Mouse (Mus musculus) heart, postnatal 0 days (tissue): ENCODE results near the gene Sept9.

Experiments used
- CTCF ChIP-seq: IDR thresholded peaks from 2 replicates; pipeline ENCODE4 v1.5.1; 2016; ENCODE audit warnings: antibody characterized with exemption, control low read depth, low read depth
- EP300 ChIP-seq: IDR thresholded peaks from 2 replicates; pipeline ENCODE4 v1.6.1; 2016; ENCODE audit warnings: antibody characterized with exemption, low read depth

DNA sequence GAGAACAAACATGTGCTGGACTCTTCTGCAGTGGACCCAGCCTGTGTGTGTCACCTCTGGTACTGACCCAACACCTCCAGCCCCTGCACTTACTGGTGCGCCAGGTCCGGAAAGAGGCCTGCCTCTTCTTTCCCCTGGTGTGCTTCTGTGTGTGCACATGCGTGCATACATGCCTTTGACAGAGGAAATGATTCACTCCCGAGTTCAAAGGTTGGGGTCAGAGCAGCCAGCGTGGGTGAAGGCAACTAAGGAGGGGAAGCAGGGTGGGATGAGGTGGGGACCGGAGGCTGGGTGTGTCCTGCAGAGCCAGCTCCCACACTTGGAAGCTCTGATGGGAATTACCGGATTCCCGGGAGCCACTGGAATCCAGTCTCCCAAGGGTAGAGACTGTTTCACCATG lies 46.8 kb downstream of the Sept9 start:
- TF ChIP-seq CTCF: no peak
- TF ChIP-seq EP300: no peak
